Mouse (Mus musculus) cerebellum, adult 18-20 months (tissue): Measurements from ENCODE around the gene Bcl9l.

Experiments used
- DNase-seq, 2 experiments: peaks; one replicate each; pipeline ENCODE4 v3.0.0; 2021

Bcl9l gene

GRCm38 (mm10) chr9:44511935-44512716 lies 29.5 kb downstream of the Bcl9l start:
- DNase-seq, result no peak

- no peak for DNase-seq
Observed at GRCm38 (mm10) chr9:44512717-44513003, 30.0 kb downstream of the Bcl9l start.

GRCm38 (mm10) chr9:44513121-44513520 lies 30.5 kb downstream of the Bcl9l start:
- no peak for DNase-seq

- DNase-seq, result no peak
Observed at GRCm38 (mm10) chr9:44513610-44514009, 31.0 kb downstream of the Bcl9l start.

GRCm38 (mm10) chr9:44514147-44514546 lies 31.5 kb downstream of the Bcl9l start:
- DNase-seq, result no peak

- no peak for DNase-seq
Observed at GRCm38 (mm10) chr9:44515131-44515751, 32.6 kb downstream of the Bcl9l start.

- DNase-seq, result no peak
Observed at GRCm38 (mm10) chr9:44515891-44516290, 33.3 kb downstream of the Bcl9l start.

- DNase-seq, result peak; percentile 41 to 68
Observed at GRCm38 (mm10) chr9:44517368-44517767, 34.7 kb downstream of the Bcl9l start.

- DNase-seq, result no peak
Observed at GRCm38 (mm10) chr9:44518068-44518467, 35.4 kb downstream of the Bcl9l start.

GRCm38 (mm10) chr9:44521927-44522326 lies 39.3 kb downstream of the Bcl9l start:
- no peak for DNase-seq

GRCm38 (mm10) chr9:44523686-44524085 lies 41.1 kb downstream of the Bcl9l start:
- DNase-seq, result no peak

GRCm38 (mm10) chr9:44524235-44524826 lies 41.7 kb downstream of the Bcl9l start:
- no peak for DNase-seq

- DNase-seq, result no peak
Observed at GRCm38 (mm10) chr9:44525001-44525400, 42.4 kb downstream of the Bcl9l start.

GRCm38 (mm10) chr9:44525589-44525988 lies 43.0 kb downstream of the Bcl9l start:
- DNase-seq, result no peak

GRCm38 (mm10) chr9:44526337-44527112 lies 43.9 kb downstream of the Bcl9l start:
- DNase-seq, result no peak

GRCm38 (mm10) chr9:44528340-44528739 lies 45.7 kb downstream of the Bcl9l start:
- no peak for DNase-seq

GRCm38 (mm10) chr9:44532991-44533580 lies 50.5 kb downstream of the Bcl9l start:
- no peak for DNase-seq

GRCm38 (mm10) chr9:44537625-44538301 lies 55.1 kb downstream of the Bcl9l start:
- no peak for DNase-seq

- no peak for DNase-seq
Observed at GRCm38 (mm10) chr9:44539816-44540421, 57.3 kb downstream of the Bcl9l start.

- DNase-seq, result no peak
Observed at GRCm38 (mm10) chr9:44540676-44541075, 58.1 kb downstream of the Bcl9l start.

GRCm38 (mm10) chr9:44542364-44542763 lies 59.7 kb downstream of the Bcl9l start:
- DNase-seq, result no peak

- DNase-seq, result no peak
Observed at GRCm38 (mm10) chr9:44544986-44545385, 62.4 kb downstream of the Bcl9l start.
